In genomic region chr3:122387771-122388170, GRCm38 (mm10) we compare ENCODE assay signal across 14 mouse cellular contexts.
A peak's percentile ranks its signal among the peaks of the same experiment; 100 is the strongest.
DNase-seq lines count a peak whose midpoint lies in the region; ATAC-seq lines count a peak whose summit lies in the region.
"Had no signal": no experiment of that assay in that cellular context is flagged by ENCODE, and none has a peak within 500 bp of the region (broad histone marks: within the 10 kb centered on the region; RNA-seq: fewer than 3 reads in every experiment).

No protein-coding gene starts in this region.

- no peak for ATAC-seq in activated CD4-positive, CD25-positive, alpha-beta regulatory T cell, adult 4 months
- ATAC-seq: forebrain, embryonic 13.5 days; forebrain, postnatal 0 days; intestine, embryonic 16.5 days had no signal

- peak; percentile 80 for DNase-seq in cerebellum, adult 11-12 months
- peak; percentile 60 for DNase-seq in cerebellum, adult 8-10 months
- DNase-seq in cerebellum, postnatal 14 days, result peak; percentile 75 to 80
- no peak for DNase-seq in kidney, postnatal 36 days
- no peak for DNase-seq in lung, postnatal 25 days (ENCODE audit: low spot score)
- DNase-seq: adrenal gland, adult 8-10 months; forebrain, postnatal 0 days; gastrocnemius, postnatal 14 days; heart, adult 2 months; heart, postnatal 14 days; kidney, adult 2 months had no signal

Comparison
In these comparisons a context has a peak if more than half of its experiments do, and no peak if none do; other contexts are left out.
1. DNase-seq: peak in cerebellum, adult 11-12 months (single experiment), cerebellum, adult 8-10 months (single experiment) and cerebellum, postnatal 14 days (2 of 2); none in kidney, postnatal 36 days (0 of 2) and lung, postnatal 25 days (single experiment).